Mouse (Mus musculus) adrenal gland, postnatal 4 days (tissue): ENCODE measurements around the gene Pip5k1b. TPM values are rescaled to one million over a fixed set of nuclear protein-coding genes. Genes with fewer than 3 reads are reported as not detected.

Experiments used
- DNase-seq, 2 experiments: peaks; one replicate each; pipeline ENCODE4 v3.0.0; 2021 to 2022; ENCODE audit warnings: low spot score in 2 of 2, mixed read lengths in 2 of 2
- total RNA-seq, 2 experiments: library from RNA; stranded (reverse); gene quantifications; 2 replicates each; pipeline ENCODE4 v1.2.3; 2021

Pip5k1b gene
- total RNA-seq, 2 experiments from 2014 or later = 21.2 to 23.4 TPM

GRCm38 (mm10) chr19:24427258-24427657 is 128.4 kb downstream of the Pip5k1b start:
- no peak for DNase-seq

GRCm38 (mm10) chr19:24426759-24427181 is 128.9 kb downstream of the Pip5k1b start:
- no peak for DNase-seq

- DNase-seq = no peak
These were observed 137.6 kb downstream of the Pip5k1b start for GRCm38 (mm10) chr19:24418030-24418429.

GRCm38 (mm10) chr19:24417659-24418004 is 138.0 kb downstream of the Pip5k1b start:
- DNase-seq = no peak

GRCm38 (mm10) chr19:24416975-24417658 is 138.6 kb downstream of the Pip5k1b start:
- DNase-seq = no peak

GRCm38 (mm10) chr19:24415778-24416621 is 139.7 kb downstream of the Pip5k1b start:
- no peak for DNase-seq

- DNase-seq = no peak
These were observed 146.7 kb downstream of the Pip5k1b start for GRCm38 (mm10) chr19:24408863-24409564.

- DNase-seq = no peak
These were observed 151.0 kb downstream of the Pip5k1b start for GRCm38 (mm10) chr19:24404716-24405115.

GRCm38 (mm10) chr19:24403245-24403644 is 152.4 kb downstream of the Pip5k1b start:
- no peak for DNase-seq

GRCm38 (mm10) chr19:24393920-24394319 is 161.8 kb downstream of the Pip5k1b start:
- DNase-seq = no peak

GRCm38 (mm10) chr19:24391519-24392251 is 164.0 kb downstream of the Pip5k1b start:
- no peak for DNase-seq

GRCm38 (mm10) chr19:24386956-24387865 is 168.5 kb downstream of the Pip5k1b start:
- no peak for DNase-seq

- DNase-seq = no peak
These were observed 177.2 kb downstream of the Pip5k1b start for GRCm38 (mm10) chr19:24378470-24378869.

GRCm38 (mm10) chr19:24371763-24372640 is 183.7 kb downstream of the Pip5k1b start:
- DNase-seq = no peak

GRCm38 (mm10) chr19:24368419-24368818 is 187.3 kb downstream of the Pip5k1b start:
- no peak for DNase-seq

- no peak for DNase-seq
These were observed 187.9 kb downstream of the Pip5k1b start for GRCm38 (mm10) chr19:24367722-24368121.

GRCm38 (mm10) chr19:24366747-24367146 is 188.9 kb downstream of the Pip5k1b start:
- DNase-seq = no peak

- no peak for DNase-seq
These were observed 192.9 kb downstream of the Pip5k1b start for GRCm38 (mm10) chr19:24362626-24363321.
